Mouse (Mus musculus) MEL (cell line): ENCODE results near the gene Ifit1bl1.

ENCODE experiments used
- BHLHE40 ChIP-seq: IDR thresholded peaks from 2 replicates; pipeline ENCODE4 v1.6.1; 2012; ENCODE audit warnings: low read depth, mild to moderate bottlenecking, inconsistent platforms, low read length, improper control_type of control experiment, borderline replicate concordance
- CTCF ChIP-seq, 3 experiments: IDR thresholded peaks in 2 of 3; conservative IDR thresholded peaks in 1 of 3; 2 replicates each; pipeline ENCODE4 v1.5.1; 2011 to 2012; ENCODE audit warnings: low read length in 3 of 3, low read depth in 2 of 3, mild to moderate bottlenecking in 2 of 3, improper control_type of control experiment in 1 of 3, inconsistent platforms in 1 of 3, mixed read lengths in 1 of 3, moderate library complexity in 1 of 3; ENCODE audit not compliant: control insufficient read depth in 1 of 3, insufficient read depth in 1 of 3, poor library complexity in 1 of 3, severe bottlenecking in 1 of 3
- EP300 ChIP-seq, 2 experiments: IDR thresholded peaks; 2 replicates each; pipeline ENCODE4 v1.6.1; 2011; ENCODE audit warnings: improper control_type of control experiment in 2 of 2, low read length in 2 of 2, low read depth in 1 of 2, mild to moderate bottlenecking in 1 of 2
- HCFC1 ChIP-seq: IDR thresholded peaks from 2 replicates; pipeline ENCODE4 v1.6.1; 2012; ENCODE audit warnings: low read depth, mild to moderate bottlenecking, inconsistent platforms, low read length, improper control_type of control experiment, moderate library complexity
- MAX ChIP-seq: IDR thresholded peaks from 2 replicates; pipeline ENCODE4 v1.6.1; 2011; ENCODE audit warnings: low read length, improper control_type of control experiment
- MEF2A ChIP-seq: IDR thresholded peaks from 2 replicates; pipeline ENCODE4 v1.6.1; 2014; ENCODE audit warnings: low read depth, mild to moderate bottlenecking, inconsistent platforms, low read length, improper control_type of control experiment; ENCODE audit not compliant: poor library complexity, insufficient replicate concordance, severe bottlenecking; ENCODE audit errors: extremely low read depth
- NELFE ChIP-seq: IDR thresholded peaks from 2 replicates; pipeline ENCODE4 v1.6.1; 2011; ENCODE audit warnings: low read depth, low read length, improper control_type of control experiment
- POLR2A ChIP-seq, 2 experiments: IDR thresholded peaks; 2 replicates each; pipeline ENCODE4 v1.6.1; 2011 to 2012; ENCODE audit warnings: low read length in 2 of 2, mild to moderate bottlenecking in 2 of 2, control low read depth in 1 of 2, improper control_type of control experiment in 1 of 2, low read depth in 1 of 2, moderate library complexity in 1 of 2; ENCODE audit not compliant: control insufficient read depth in 1 of 2, insufficient read depth in 1 of 2, poor library complexity in 1 of 2
- POLR2AphosphoS5 ChIP-seq: IDR thresholded peaks from 2 replicates; pipeline ENCODE4 v1.6.1; 2012; ENCODE audit warnings: low read depth, borderline replicate concordance, mild to moderate bottlenecking, inconsistent platforms, low read length, moderate library complexity, mixed read lengths
- SIN3A ChIP-seq: IDR thresholded peaks from 2 replicates; pipeline ENCODE4 v1.6.1; 2012; ENCODE audit warnings: low read length, improper control_type of control experiment, inconsistent platforms
- UBTF ChIP-seq: IDR thresholded peaks from 2 replicates; pipeline ENCODE4 v1.6.1; 2012; ENCODE audit warnings: low read depth, mild to moderate bottlenecking, inconsistent platforms, low read length, improper control_type of control experiment, moderate library complexity, borderline replicate concordance; ENCODE audit not compliant: insufficient read depth
- USF2 ChIP-seq, 2 experiments: IDR thresholded peaks; 2 replicates each; pipeline ENCODE4 v1.6.1; 2011 to 2012; ENCODE audit warnings: improper control_type of control experiment in 2 of 2, low read length in 2 of 2, borderline replicate concordance in 1 of 2, inconsistent platforms in 1 of 2, low read depth in 1 of 2, mild to moderate bottlenecking in 1 of 2; ENCODE audit not compliant: insufficient read depth in 1 of 2
- ZMIZ1 ChIP-seq: IDR thresholded peaks from 2 replicates; pipeline ENCODE4 v1.6.1; 2012; ENCODE audit warnings: low read depth, mild to moderate bottlenecking, inconsistent platforms, low read length, improper control_type of control experiment, moderate library complexity

DNA sequence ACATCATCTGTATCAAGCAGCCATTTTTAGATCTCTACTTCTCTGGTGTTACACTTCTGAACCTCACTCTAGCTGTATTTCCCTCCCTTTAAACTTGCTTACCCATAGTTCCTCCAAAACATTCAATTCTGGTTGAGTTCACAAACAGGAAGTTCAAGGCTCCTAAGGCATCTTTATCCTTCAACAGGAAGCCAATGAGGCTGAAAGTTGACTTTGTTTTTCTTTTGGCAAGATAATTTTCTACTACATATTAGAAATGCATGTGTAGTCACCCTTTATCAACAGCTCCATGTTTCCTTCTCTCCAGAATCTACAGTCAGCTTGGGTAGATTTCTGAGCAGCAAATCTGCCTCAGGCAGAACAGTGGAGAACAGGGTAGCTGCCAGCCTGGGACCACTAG, 39.2 kb downstream of the Ifit1bl1 start:
- TF ChIP-seq USF2 (IDR thresholded peaks at IDR 0.05; ENCODE audit: borderline replicate concordance in 1 of 2, insufficient read depth in 1 of 2, low read depth in 1 of 2, low read length in 2 of 2) (no peak), POLR2A (IDR thresholded peaks at IDR 0.05; ENCODE audit: control insufficient read depth in 1 of 2, insufficient read depth in 1 of 2, low read depth in 1 of 2, low read length in 2 of 2, poor library complexity in 1 of 2) (no peak), CTCF (IDR thresholded peaks at IDR 0.05 in 2 of 3, conservative IDR thresholded peaks at IDR 0.05 in 1 of 3; ENCODE audit: control insufficient read depth in 1 of 3, insufficient read depth in 1 of 3, low read depth in 2 of 3, low read length in 3 of 3, poor library complexity in 1 of 3, severe bottlenecking in 1 of 3) (no peak), UBTF (no peak), NELFE (no peak; the same call in 1 of the 2 replicates), EP300 (IDR thresholded peaks at IDR 0.05; ENCODE audit: low read depth in 1 of 2, low read length in 2 of 2) (peak; percentile 80 to 82), ZMIZ1 (no peak), MAX (peak; percentile 58; the same call in 1 of the 2 replicates), BHLHE40 (peak; percentile 65; the same call in 1 of the 2 replicates), SIN3A (peak; percentile 63), POLR2AphosphoS5 (no peak), MEF2A (no peak), HCFC1 (0 out of 2 replicates have a peak, but pooled peaks have one; percentile 57)
